Mouse (Mus musculus): ENCODE data around the gene Itgb5. TPM values are rescaled to one million over a fixed set of nuclear protein-coding genes. Genes with fewer than 3 reads are reported as not detected.

The Itgb5 gene
- polyA plus RNA-seq, 2 experiments = 10.8 to 14.1 TPM

GRCm38 (mm10) chr16:33903664-33904441, 74.4 kb downstream of the Itgb5 start:
- H3K27ac ChIP-seq = no peak overlapping the region
- H3K4me2 ChIP-seq (ENCODE audit: low read depth) = no peak overlapping the region
- TF ChIP-seq CTCF (IDR thresholded peaks at IDR 0.05; ENCODE audit: low read depth) = no peak
- no peak for TF ChIP-seq EP300 (IDR thresholded peaks at IDR 0.05; ENCODE audit: low read depth)
- no peaks in the 10 kb centered on the region for H3K27me3 ChIP-seq (ENCODE audit: control insufficient read depth, insufficient read depth, low read length)
- H3K4me3 ChIP-seq (ENCODE audit: insufficient read depth in 1 of 2, low read depth in 2 of 2, low read length in 2 of 2) = no peak overlapping the region
- no peaks in the 10 kb centered on the region for H3K9me3 ChIP-seq (ENCODE audit: control insufficient read depth, low read length)
- H3K9ac ChIP-seq (replicated peaks) = no peak overlapping the region
- no peaks in the 10 kb centered on the region for H3K4me1 ChIP-seq (replicated peaks; ENCODE audit: control insufficient read depth in 2 of 2, insufficient read depth in 2 of 2, low read length in 1 of 2)
- no peak for DNase-seq (ENCODE audit: low read depth in 3 of 3, low spot score in 3 of 3)
- ATAC-seq (ENCODE audit: insufficient read depth) = no peak
- WGBS (ENCODE audit: insufficient replicate concordance) = 65% methylated on average over 11 of the region's 11 CpGs
- no peaks in the 10 kb centered on the region for H3K36me3 ChIP-seq (replicated peaks; ENCODE audit: control insufficient read depth, insufficient read depth, low read depth)

- TF ChIP-seq CTCF (IDR thresholded peaks at IDR 0.05; ENCODE audit: low read depth) (no peak), EP300 (IDR thresholded peaks at IDR 0.05; ENCODE audit: low read depth) (no peak)
These were observed 75.1 kb downstream of the Itgb5 start for GRCm38 (mm10) chr16:33904553-33904952.

DNA sequence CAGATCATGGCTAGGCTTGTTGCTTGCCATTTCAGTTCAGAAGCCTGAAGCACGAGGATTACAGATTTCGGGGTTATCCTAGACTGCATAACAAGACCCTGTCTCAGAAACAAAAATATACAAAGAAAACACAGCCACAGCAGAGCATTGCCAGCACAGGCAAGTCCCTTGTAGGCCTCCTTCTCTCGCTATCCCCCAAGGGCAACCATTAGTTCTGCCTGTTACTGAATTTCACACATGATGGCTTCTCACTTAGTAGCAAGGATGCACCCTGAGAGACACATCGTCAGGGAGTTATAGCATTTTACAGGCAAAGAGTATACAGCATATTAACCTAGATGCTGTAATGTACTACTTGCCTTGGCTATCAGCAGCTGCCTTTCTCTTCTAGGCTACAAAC, 78.8 kb downstream of the Itgb5 start:
- 67% methylated on average over 4 of the region's 4 CpGs for WGBS (ENCODE audit: insufficient replicate concordance)
- DNase-seq (ENCODE audit: low read depth in 3 of 3, low spot score in 3 of 3) = no peak

More at GRCm38 (mm10) chr16:33904553-33904952, 75.1 kb downstream of the Itgb5 start:
- H3K4me2 ChIP-seq (ENCODE audit: low read depth) = no peak overlapping the region
- no peaks in the 10 kb centered on the region for H3K9me3 ChIP-seq (ENCODE audit: control insufficient read depth, low read length)
- H3K9ac ChIP-seq (replicated peaks) = no peak overlapping the region
- DNase-seq (ENCODE audit: low read depth in 3 of 3, low spot score in 3 of 3) = no peak
- H3K27me3 ChIP-seq (ENCODE audit: control insufficient read depth, insufficient read depth, low read length) = no peaks in the 10 kb centered on the region
- 58% methylated on average over 5 of the region's 5 CpGs for WGBS (ENCODE audit: insufficient replicate concordance)
- no peak for ATAC-seq (ENCODE audit: insufficient read depth)
- no peaks in the 10 kb centered on the region for H3K4me1 ChIP-seq (replicated peaks; ENCODE audit: control insufficient read depth in 2 of 2, insufficient read depth in 2 of 2, low read length in 1 of 2)
- no peak overlapping the region for H3K4me3 ChIP-seq (ENCODE audit: insufficient read depth in 1 of 2, low read depth in 2 of 2, low read length in 2 of 2)
- H3K27ac ChIP-seq = no peak overlapping the region
- no peaks in the 10 kb centered on the region for H3K36me3 ChIP-seq (replicated peaks; ENCODE audit: control insufficient read depth, insufficient read depth, low read depth)

DNA sequence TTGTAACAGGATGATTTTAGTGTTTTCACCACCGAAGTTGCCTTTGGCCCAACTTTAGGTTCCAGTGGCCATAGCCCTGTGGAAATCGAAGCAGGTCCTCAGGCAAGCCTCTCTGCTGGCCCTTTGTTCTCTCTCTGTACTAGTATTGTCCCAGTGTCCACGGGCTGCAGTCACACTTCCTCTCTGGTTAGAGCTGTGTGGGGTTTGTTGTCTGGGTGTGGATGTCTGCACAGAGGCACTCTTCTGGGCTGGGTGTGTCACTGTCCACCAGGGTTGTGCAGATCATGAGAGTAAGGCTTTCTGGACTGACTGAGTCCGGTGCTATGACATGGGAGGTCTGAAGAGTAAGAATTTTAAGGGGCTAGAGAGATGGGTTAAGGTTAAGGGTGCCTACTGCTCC, 85.5 kb downstream of the Itgb5 start:
- Histone ChIP-seq H3K36me3 (replicated peaks; ENCODE audit: control insufficient read depth, insufficient read depth, low read depth) (no peaks in the 10 kb centered on the region), H3K27me3 (ENCODE audit: control insufficient read depth, insufficient read depth, low read length) (no peaks in the 10 kb centered on the region), H3K9me3 (ENCODE audit: control insufficient read depth, low read length) (no peaks in the 10 kb centered on the region), H3K27ac (no peak overlapping the region), H3K4me1 (replicated peaks; ENCODE audit: control insufficient read depth in 2 of 2, insufficient read depth in 2 of 2, low read length in 1 of 2) (peaks cover 0 to 22% of the 10 kb centered on the region in 2 experiments; a peak in 2 of 4 replicates), H3K4me3 (ENCODE audit: insufficient read depth in 1 of 2, low read depth in 2 of 2, low read length in 2 of 2) (no peak overlapping the region), H3K9ac (replicated peaks) (no peak overlapping the region), H3K4me2 (ENCODE audit: low read depth) (no peak overlapping the region)
- no peak for ATAC-seq (ENCODE audit: insufficient read depth)
- no peak for DNase-seq (ENCODE audit: low read depth in 3 of 3, low spot score in 3 of 3)
- WGBS (ENCODE audit: insufficient replicate concordance) = 38% methylated on average over 4 of the region's 4 CpGs
- TF ChIP-seq CTCF (IDR thresholded peaks at IDR 0.05; ENCODE audit: low read depth) (no peak), EP300 (IDR thresholded peaks at IDR 0.05; ENCODE audit: low read depth) (no peak)

More for the DNA sequence above, 78.8 kb downstream of the Itgb5 start:
- no peak for ATAC-seq (ENCODE audit: insufficient read depth)
- no peaks in the 10 kb centered on the region for H3K27me3 ChIP-seq (ENCODE audit: control insufficient read depth, insufficient read depth, low read length)
- no peak overlapping the region for H3K9ac ChIP-seq (replicated peaks)
- H3K4me1 ChIP-seq (replicated peaks; ENCODE audit: control insufficient read depth in 2 of 2, insufficient read depth in 2 of 2, low read length in 1 of 2) = no peaks in the 10 kb centered on the region
- H3K36me3 ChIP-seq (replicated peaks; ENCODE audit: control insufficient read depth, insufficient read depth, low read depth) = no peaks in the 10 kb centered on the region
- no peak overlapping the region for H3K4me2 ChIP-seq (ENCODE audit: low read depth)
- H3K27ac ChIP-seq = no peak overlapping the region
- no peaks in the 10 kb centered on the region for H3K9me3 ChIP-seq (ENCODE audit: control insufficient read depth, low read length)
- H3K4me3 ChIP-seq (ENCODE audit: insufficient read depth in 1 of 2, low read depth in 2 of 2, low read length in 2 of 2) = no peak overlapping the region
- TF ChIP-seq CTCF (IDR thresholded peaks at IDR 0.05; ENCODE audit: low read depth) (no peak), EP300 (IDR thresholded peaks at IDR 0.05; ENCODE audit: low read depth) (no peak)

- no peak overlapping the region for H3K9ac ChIP-seq (replicated peaks)
These were observed 87.2 kb downstream of the Itgb5 start for GRCm38 (mm10) chr16:33916473-33917251.

More at GRCm38 (mm10) chr16:33916473-33917251, 87.2 kb downstream of the Itgb5 start:
- TF ChIP-seq CTCF (IDR thresholded peaks at IDR 0.05; ENCODE audit: low read depth) (no peak), EP300 (IDR thresholded peaks at IDR 0.05; ENCODE audit: low read depth) (no peak)
- H3K4me2 ChIP-seq (ENCODE audit: low read depth) = no peak overlapping the region
- ATAC-seq (ENCODE audit: insufficient read depth) (peak; percentile 60), DNase-seq (ENCODE audit: low read depth in 3 of 3, low spot score in 3 of 3) (no peak)
- H3K4me3 ChIP-seq (ENCODE audit: insufficient read depth in 1 of 2, low read depth in 2 of 2, low read length in 2 of 2) = no peak overlapping the region
- peaks cover 0 to 29% of the 10 kb centered on the region in 2 experiments; a peak in 2 of 4 replicates for H3K4me1 ChIP-seq (replicated peaks; ENCODE audit: control insufficient read depth in 2 of 2, insufficient read depth in 2 of 2, low read length in 1 of 2)
- H3K27ac ChIP-seq = no peak overlapping the region
- no peaks in the 10 kb centered on the region for H3K27me3 ChIP-seq (ENCODE audit: control insufficient read depth, insufficient read depth, low read length)
- H3K36me3 ChIP-seq (replicated peaks; ENCODE audit: control insufficient read depth, insufficient read depth, low read depth) = no peaks in the 10 kb centered on the region
- 62% methylated on average over 12 of the region's 12 CpGs for WGBS (ENCODE audit: insufficient replicate concordance)
- H3K9me3 ChIP-seq (ENCODE audit: control insufficient read depth, low read length) = no peaks in the 10 kb centered on the region

Measured in liver, embryonic 14.5 days (tissue).